Comparison of ENCODE assay signal across 14 mouse cellular contexts in the genomic region with DNA sequence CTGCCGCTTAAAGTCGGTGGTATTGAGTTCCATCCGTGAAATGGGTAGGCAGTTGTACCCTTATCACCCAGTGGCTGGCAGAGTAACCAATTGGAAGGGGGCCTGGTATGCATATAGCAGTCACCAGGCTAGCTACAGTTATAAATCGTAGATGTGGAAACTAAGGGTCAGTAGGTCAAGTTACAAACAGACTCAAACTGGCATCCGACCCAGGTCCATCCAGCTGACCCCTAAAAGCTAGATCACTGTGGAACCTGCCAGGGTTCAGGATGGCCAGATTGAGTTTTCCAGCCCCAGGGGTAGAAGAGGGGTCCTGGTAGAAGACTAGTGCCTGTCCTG. TPM values are rescaled to one million over a fixed set of nuclear protein-coding genes. Genes with fewer than 3 reads are reported as not detected.
DNase-seq lines count a peak whose midpoint lies in the region; ATAC-seq and TF ChIP-seq lines count a peak whose summit lies in the region.
"Had no signal": no experiment of that assay in that cellular context is flagged by ENCODE, and none has a peak within 500 bp of the region (broad histone marks: within the 10 kb centered on the region; RNA-seq: fewer than 3 reads in every experiment).

No protein-coding gene starts in this region.

- H3K9ac ChIP-seq in lung, embryonic 15.5 days = no peak overlapping the region
- no peak overlapping the region for H3K9ac ChIP-seq in kidney, postnatal 0 days (ENCODE audit: low read depth, low read length)
- H3K9ac ChIP-seq in liver, postnatal 0 days (replicated peaks) = peak overlapping the region; percentile 53
- H3K9ac ChIP-seq: lung, embryonic 14.5 days had no signal

- 44% methylated on average over 5 of the region's 5 CpGs for WGBS in lung, embryonic 15.5 days
- WGBS in kidney, postnatal 0 days = 42% methylated on average over 5 of the region's 5 CpGs
- WGBS in liver, postnatal 0 days (ENCODE audit: insufficient replicate concordance) = 49% methylated on average over 5 of the region's 5 CpGs

- H3K27ac ChIP-seq in lung, embryonic 15.5 days = 0 out of 2 replicates have a peak overlapping the region, but pooled peaks have one; percentile 26
- peak overlapping the region; percentile 77; the same call in 1 of the 2 replicates for H3K27ac ChIP-seq in kidney, postnatal 0 days
- peak overlapping the region; percentile 62; the same call in 1 of the 2 replicates for H3K27ac ChIP-seq in liver, postnatal 0 days (ENCODE audit: low read depth)

- peak; percentile 27 for DNase-seq in embryo, embryonic 11 days
- DNase-seq in embryo, embryonic 10.5 days (ENCODE audit: low spot score) = no peak
- DNase-seq in lung, postnatal 4 days = no peak
- no peak for DNase-seq in kidney, postnatal 0 days (ENCODE audit: low spot score)
- no peak for DNase-seq in liver, postnatal 0 days
- no peak for DNase-seq in layer of hippocampus, postnatal 25 days (ENCODE audit: extremely low spot score in 1 of 2, low spot score in 1 of 2)
- DNase-seq in thymus, postnatal 25 days = no peak
- DNase-seq: adrenal gland, postnatal 14 days; gastrocnemius, postnatal 36 days; heart, postnatal 36 days; lung, embryonic 14.5 days had no signal

- peaks cover 24% of the 10 kb centered on the region for H3K4me1 ChIP-seq in lung, embryonic 15.5 days
- H3K4me1 ChIP-seq in kidney, postnatal 0 days (replicated peaks; ENCODE audit: insufficient read depth, low read length) = peaks cover 46% of the 10 kb centered on the region
- peaks cover 39% of the 10 kb centered on the region for H3K4me1 ChIP-seq in liver, postnatal 0 days (ENCODE audit: insufficient read depth)

- peak overlapping the region; percentile 23; the same call in 1 of the 2 replicates for H3K4me2 ChIP-seq in lung, embryonic 15.5 days
- no peak overlapping the region for H3K4me2 ChIP-seq in kidney, postnatal 0 days (ENCODE audit: low read length)
- H3K4me2 ChIP-seq in liver, postnatal 0 days (ENCODE audit: low read depth, low read length) = peak overlapping the region; percentile 62

- ATAC-seq in lung, embryonic 15.5 days (ENCODE audit: borderline replicate concordance, extremely low read depth, low FRiP score, low TSS enrichment) = no peak
- no peak for ATAC-seq in kidney, postnatal 0 days (replicated peaks; ENCODE audit: low FRiP score, low read depth)
- peak; percentile 78 for ATAC-seq in liver, postnatal 0 days
- ATAC-seq: Patski had no signal

- TF ChIP-seq CTCF in kidney, postnatal 0 days (IDR thresholded peaks at IDR 0.05; ENCODE audit: low read depth) = no peak
- TF ChIP-seq CTCF in liver, postnatal 0 days (IDR thresholded peaks at IDR 0.05; ENCODE audit: low read depth) = no peak

- H3K36me3 ChIP-seq in lung, embryonic 15.5 days = no peaks in the 10 kb centered on the region
- no peaks in the 10 kb centered on the region for H3K36me3 ChIP-seq in kidney, postnatal 0 days (ENCODE audit: insufficient read depth, low read length)
- no peaks in the 10 kb centered on the region for H3K36me3 ChIP-seq in liver, postnatal 0 days (replicated peaks; ENCODE audit: insufficient read depth, low read length)

- H3K27me3 ChIP-seq in lung, embryonic 15.5 days = peaks cover 10% of the 10 kb centered on the region; the same call in 1 of the 2 replicates
- no peaks in the 10 kb centered on the region for H3K27me3 ChIP-seq in kidney, postnatal 0 days (ENCODE audit: insufficient read depth, low read length)
- no peaks in the 10 kb centered on the region for H3K27me3 ChIP-seq in liver, postnatal 0 days (ENCODE audit: insufficient read depth, low read length)
- H3K27me3 ChIP-seq: Patski had no signal

- no peaks in the 10 kb centered on the region for H3K9me3 ChIP-seq in lung, embryonic 15.5 days
- H3K9me3 ChIP-seq in kidney, postnatal 0 days (replicated peaks; ENCODE audit: low read length) = no peaks in the 10 kb centered on the region
- H3K9me3 ChIP-seq in liver, postnatal 0 days (ENCODE audit: low read length) = no peaks in the 10 kb centered on the region

- H3K4me3 ChIP-seq in lung, embryonic 15.5 days = no peak overlapping the region
- no peak overlapping the region for H3K4me3 ChIP-seq in kidney, postnatal 0 days (replicated peaks; ENCODE audit: low read depth, low read length)
- H3K4me3 ChIP-seq in liver, postnatal 0 days (ENCODE audit: low read depth, low read length) = peak overlapping the region; percentile 26; the same call in 1 of the 2 replicates
- H3K4me3 ChIP-seq: erythroblast, embryonic 14.5 days had no signal

- TF ChIP-seq EP300 in liver, postnatal 0 days (IDR thresholded peaks at IDR 0.05; ENCODE audit: low read depth) = no peak

RNA-seq across cellular contexts. Expression of a gene that starts 7.5 kb away (rescaled TPM):
- polyA plus RNA-seq in lung, embryonic 15.5 days (2015; fragmentation: Nextera tagmentation; extraction: Ambion mirVana) = 2.3 and 2.7 TPM in 2 replicates
- 9.1 and 10.1 TPM in 2 replicates for polyA plus RNA-seq in kidney, postnatal 0 days (2015; fragmentation: Nextera tagmentation; extraction: Ambion mirVana)
- polyA plus RNA-seq in liver, postnatal 0 days (2015; fragmentation: Nextera tagmentation; extraction: Ambion mirVana) = 4.3 and 6.0 TPM in 2 replicates
- 1 to 10 TPM; 2.4 TPM for total RNA-seq in layer of hippocampus, postnatal 25 days (2021)

RNA-seq across cellular contexts. Expression of a gene that starts 37.1 kb away (rescaled TPM):
- 24.2 and 28.6 TPM in 2 replicates for polyA plus RNA-seq in lung, embryonic 15.5 days (2015; fragmentation: Nextera tagmentation; extraction: Ambion mirVana)
- polyA plus RNA-seq in kidney, postnatal 0 days (2015; fragmentation: Nextera tagmentation; extraction: Ambion mirVana) = 21.4 and 22.0 TPM in 2 replicates
- 10.7 and 14.6 TPM in 2 replicates for polyA plus RNA-seq in liver, postnatal 0 days (2015; fragmentation: Nextera tagmentation; extraction: Ambion mirVana)
- 10 to 100 TPM; 51.8 to 60.4 TPM for total RNA-seq in layer of hippocampus, postnatal 25 days (2021)

RNA-seq across cellular contexts. Expression of a gene that starts 60.0 kb away (rescaled TPM):
- 80.3 and 86.7 TPM in 2 replicates for polyA plus RNA-seq in lung, embryonic 15.5 days (2015; fragmentation: Nextera tagmentation; extraction: Ambion mirVana)
- polyA plus RNA-seq in kidney, postnatal 0 days (2015; fragmentation: Nextera tagmentation; extraction: Ambion mirVana) = 55.2 and 59.9 TPM in 2 replicates
- 24.2 and 26.9 TPM in 2 replicates for polyA plus RNA-seq in liver, postnatal 0 days (2015; fragmentation: Nextera tagmentation; extraction: Ambion mirVana)
- 100 to 1,000 TPM; 150 to 157 TPM for total RNA-seq in layer of hippocampus, postnatal 25 days (2021)

Comparison
In these comparisons a context has a peak if more than half of its experiments do, and no peak if none do; other contexts are left out.
1. H3K27ac ChIP-seq: peak in every context shown above with its lines; median percentile 77 in kidney, postnatal 0 days; 62 in liver, postnatal 0 days; 26 in lung, embryonic 15.5 days.